Mouse (Mus musculus) hindlimb bud, embryonic 11.5 days (tissue): ENCODE data around the gene Hdac10.

Experiments used
- DNase-seq: peaks from one replicate; pipeline ENCODE4 v3.0.0-alpha.2; 2012; ENCODE audit warnings: low read depth, low spot score; ENCODE audit errors: extremely low spot score

Gene Hdac10

DNA sequence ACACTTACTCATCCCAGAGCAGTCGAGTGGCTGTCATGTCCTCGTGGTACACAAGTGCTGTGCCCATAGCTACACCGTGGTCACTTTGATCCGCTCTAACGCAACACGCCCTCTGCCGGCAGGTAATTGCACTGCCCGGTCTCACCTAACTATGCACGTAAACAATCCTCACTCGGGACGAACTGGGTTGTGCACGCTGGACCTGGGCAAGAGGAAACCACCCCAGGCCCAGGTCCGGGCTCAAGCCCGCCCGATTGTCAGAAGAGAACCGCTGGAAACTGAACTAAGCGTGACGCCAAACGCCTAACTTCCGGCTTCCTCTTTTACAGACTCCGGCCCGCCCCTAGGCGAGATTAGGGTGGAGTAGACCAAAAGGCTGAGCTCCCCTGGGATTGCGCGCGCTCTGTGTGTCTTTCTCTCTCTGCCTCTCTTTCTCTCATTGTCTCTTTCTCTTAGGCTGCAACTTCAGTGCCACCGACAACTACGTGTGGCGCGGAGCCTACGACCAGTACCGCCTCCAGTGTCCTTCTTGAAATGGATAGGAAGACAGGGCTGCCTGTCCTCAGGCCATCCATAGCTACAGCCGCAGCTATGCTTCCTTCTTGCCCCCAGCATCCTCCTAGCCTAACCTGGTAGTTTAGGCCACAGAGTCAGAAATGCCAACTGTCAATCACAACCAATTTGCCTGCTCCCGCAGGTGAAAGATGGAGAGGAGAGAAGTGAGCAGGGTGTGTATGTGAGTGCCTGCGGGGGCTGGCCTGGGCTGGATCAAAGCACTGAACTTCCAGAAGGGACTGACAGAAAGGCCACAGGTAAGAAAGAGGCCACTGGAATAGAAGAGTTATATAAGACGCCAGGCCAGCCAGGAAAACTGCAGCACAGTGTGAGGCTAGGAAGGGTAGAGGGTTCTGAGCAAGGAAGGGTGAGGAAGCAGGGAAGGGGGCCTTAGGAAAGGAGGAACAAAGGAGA is at the start of gene Hdac10:
Hdac10 (minus strand) TSS at position 319 of the 969 bp plus-strand sequence.
- no peak for DNase-seq

DNA sequence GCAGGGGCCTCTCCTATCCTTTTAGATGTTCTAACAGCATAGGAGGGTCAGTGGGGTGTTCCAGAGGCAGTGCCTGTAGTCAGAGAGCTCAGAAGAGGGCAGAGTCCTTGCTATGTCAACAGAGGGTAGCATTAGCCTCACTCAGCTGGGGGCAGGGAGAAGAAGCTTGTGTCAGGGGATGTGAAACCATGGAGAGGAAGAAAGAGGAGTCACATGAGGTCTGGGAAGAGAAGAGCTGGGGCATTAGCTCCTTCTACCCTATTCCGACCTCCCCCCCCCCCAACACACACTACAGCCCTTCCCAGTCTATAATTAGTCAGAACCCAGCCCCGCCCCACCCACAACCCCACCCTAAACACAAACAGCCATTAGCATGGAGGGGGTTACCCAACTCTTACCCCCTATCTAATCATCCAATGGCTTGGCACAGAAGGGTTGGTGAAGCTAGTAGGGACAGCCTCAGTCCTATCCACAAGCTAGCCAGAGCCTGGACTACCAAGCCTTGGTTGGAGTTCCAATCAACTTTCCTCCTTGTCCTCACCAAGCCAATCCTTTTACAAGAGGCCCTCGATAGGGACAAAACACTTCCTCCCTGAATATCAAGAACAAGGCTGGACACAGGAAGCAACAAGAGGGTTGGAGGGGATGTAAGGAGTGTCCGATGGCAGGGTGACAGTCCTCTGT is 49.2 kb upstream of the Hdac10 start:
- no peak for DNase-seq

DNA sequence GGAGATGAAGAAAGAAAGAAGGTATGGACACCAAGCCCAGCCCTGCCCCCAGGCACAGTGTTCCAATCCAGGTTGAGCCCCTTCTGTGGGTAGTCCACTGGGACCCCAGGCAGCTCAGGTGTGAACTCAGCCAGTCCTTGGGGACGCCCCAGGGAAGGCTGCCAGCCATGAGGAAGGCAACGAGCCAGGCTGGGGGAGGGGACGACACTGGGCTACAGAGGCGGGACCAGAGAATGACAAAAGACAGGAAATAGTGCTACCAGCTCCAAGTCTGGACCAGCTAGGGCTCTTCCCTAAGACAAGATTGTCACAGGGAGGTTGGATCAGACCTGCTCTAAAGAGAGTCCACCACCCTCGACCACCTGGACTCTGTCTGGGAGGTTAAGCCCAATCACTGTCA is 48.6 kb upstream of the Hdac10 start:
- DNase-seq: no peak

- DNase-seq: no peak
These were observed 47.1 kb upstream of the Hdac10 start for GRCm38 (mm10) chr15:89175411-89176155.

GRCm38 (mm10) chr15:89174889-89175339 is 46.4 kb upstream of the Hdac10 start:
- no peak for DNase-seq

DNA sequence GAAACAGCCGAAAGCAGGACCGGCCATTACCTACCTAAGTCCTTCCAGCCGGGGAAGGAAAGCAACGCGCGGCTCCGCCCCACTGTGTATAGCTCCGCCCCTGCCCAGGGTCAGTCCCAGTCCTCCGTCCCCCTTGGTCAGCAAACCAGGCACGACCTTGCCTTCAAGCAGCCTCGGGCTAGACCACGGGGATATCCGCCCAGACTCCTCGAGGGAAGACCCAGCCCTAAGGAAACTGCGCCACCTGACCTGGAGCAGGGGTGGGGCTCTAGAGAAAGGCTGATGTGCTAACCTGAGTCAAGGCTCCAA is 45.4 kb upstream of the Hdac10 start:
- no peak for DNase-seq

GRCm38 (mm10) chr15:89173024-89173905 is 44.8 kb upstream of the Hdac10 start:
- no peak for DNase-seq

DNA sequence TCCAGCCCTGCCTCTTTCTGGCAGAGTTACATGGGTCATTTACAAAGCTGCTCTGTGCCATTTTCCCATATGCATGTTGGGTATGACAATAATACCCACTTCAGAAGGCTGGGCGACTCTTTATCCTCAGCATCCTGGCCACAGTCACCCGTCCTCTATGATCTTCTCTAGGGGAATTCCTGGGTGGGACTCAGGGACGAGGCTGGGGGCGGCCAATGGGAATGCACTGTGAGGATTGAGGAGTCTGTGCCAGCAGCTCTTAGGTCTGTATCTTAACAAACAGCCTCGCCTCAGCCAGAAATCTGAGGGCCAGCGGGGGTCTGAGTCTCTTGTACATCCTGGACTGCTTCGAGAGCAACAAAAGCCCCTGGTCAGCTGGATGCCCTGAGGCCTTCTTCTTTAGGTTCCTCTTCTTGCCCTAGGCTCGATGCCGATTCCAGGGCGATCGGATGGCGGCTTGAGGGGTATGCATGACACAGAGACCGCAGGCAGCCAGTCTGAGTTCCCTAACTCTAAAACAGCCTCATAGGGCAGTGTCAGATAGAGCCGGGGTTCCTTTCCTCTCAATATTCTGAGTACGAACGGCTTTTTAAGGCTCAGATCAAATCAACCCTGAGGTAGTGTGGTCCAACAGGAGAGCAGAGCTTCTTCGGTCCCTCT is 43.9 kb upstream of the Hdac10 start:
- no peak for DNase-seq

- DNase-seq: no peak
These were observed 43.1 kb upstream of the Hdac10 start for GRCm38 (mm10) chr15:89171526-89172051.

DNA sequence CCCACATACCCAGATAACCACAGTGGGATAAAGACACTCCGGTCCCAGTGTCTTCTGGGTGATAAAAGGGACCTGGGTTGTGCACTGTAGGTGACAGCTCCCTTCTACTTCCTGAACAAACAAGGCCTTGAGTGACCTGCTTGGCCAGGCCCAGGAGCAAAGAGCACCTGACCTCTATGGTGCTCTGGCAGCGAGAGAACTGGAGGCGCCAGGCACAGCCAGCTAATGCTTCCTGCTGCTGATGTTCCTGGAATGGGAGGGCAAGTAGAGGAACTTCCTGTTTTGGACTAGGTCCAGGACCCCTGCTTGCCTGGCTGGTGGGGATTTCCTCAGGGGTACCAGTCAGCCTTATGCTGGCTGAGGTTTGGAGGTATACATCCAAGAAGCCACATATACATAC is 41.6 kb upstream of the Hdac10 start:
- DNase-seq: no peak

- DNase-seq: no peak
These were observed 40.9 kb upstream of the Hdac10 start for GRCm38 (mm10) chr15:89169431-89169830.

GRCm38 (mm10) chr15:89168922-89169321 is 40.4 kb upstream of the Hdac10 start:
- no peak for DNase-seq

DNA sequence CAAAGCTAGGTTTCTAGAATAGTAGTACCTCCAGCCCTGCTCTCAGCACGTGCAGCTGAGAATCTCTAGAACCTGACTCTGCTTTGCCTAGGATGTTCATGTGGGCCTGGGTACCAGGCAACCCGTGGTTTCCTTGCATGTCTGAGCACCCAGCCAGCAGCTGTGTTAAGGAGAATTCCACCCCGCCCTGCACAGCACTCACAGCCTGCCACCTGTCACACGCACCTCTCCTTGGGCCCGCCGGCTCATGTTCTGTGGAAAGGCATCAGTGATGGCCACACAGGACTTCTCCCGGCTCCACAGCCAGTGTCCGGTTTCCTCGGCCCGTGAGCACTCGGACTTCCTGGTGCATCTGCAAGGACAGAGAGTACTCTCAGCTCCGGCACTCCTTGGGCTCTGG is 37.0 kb upstream of the Hdac10 start:
- DNase-seq: no peak

- DNase-seq: no peak
These were observed 32.9 kb upstream of the Hdac10 start for GRCm38 (mm10) chr15:89161397-89161796.

- DNase-seq: no peak
These were observed 30.0 kb upstream of the Hdac10 start for GRCm38 (mm10) chr15:89158516-89158915.

DNA sequence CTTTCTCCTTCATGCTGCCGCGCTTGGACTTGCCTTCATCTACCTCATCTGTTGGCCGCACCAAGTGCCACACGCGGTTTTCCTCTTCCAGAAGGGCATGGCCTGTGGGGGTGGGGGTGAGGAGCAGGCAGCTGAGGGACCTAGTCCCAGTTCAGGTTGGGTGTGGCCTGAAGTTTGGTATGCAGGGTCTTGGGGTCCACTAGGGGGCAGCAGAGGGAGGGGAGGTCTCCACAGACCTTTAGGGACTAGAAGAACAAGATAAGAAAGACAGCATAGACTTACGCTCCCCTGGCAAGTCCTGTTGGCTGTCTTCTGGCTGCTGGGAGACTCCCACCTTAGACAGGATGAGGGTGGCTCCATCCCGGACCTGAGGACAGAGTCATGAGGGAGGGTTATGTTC is 29.5 kb upstream of the Hdac10 start:
- DNase-seq: no peak

DNA sequence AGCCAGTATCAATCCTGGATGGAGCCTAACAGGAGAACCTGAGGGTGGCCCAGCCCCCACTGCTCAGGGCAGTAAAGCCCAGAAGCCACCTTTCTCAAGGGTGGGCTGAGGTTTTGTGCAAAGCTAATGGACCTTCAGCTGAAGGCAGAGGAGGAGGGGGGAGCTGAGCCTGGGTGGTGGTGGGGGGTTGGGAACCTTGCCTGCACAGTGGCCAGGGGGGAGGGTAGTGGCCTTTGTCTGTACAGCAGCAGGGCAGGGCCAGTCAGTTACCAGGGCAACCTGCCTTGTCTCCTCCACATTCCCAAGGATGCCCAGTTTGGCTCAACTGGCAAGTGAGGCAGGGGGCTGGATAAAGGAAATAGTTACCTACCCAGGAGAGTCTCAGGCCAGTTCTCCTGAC is 23.8 kb upstream of the Hdac10 start:
- DNase-seq: no peak

GRCm38 (mm10) chr15:89150041-89150390 is 21.5 kb upstream of the Hdac10 start:
- DNase-seq: no peak

GRCm38 (mm10) chr15:89149271-89150040 is 21.0 kb upstream of the Hdac10 start, which contains the start of gene Mapk11:
TSS of gene Mapk11 (minus strand) at chr15:89149628.
- DNase-seq: no peak
